Mouse (Mus musculus): Measurements from ENCODE around the gene Dner.

DNA sequence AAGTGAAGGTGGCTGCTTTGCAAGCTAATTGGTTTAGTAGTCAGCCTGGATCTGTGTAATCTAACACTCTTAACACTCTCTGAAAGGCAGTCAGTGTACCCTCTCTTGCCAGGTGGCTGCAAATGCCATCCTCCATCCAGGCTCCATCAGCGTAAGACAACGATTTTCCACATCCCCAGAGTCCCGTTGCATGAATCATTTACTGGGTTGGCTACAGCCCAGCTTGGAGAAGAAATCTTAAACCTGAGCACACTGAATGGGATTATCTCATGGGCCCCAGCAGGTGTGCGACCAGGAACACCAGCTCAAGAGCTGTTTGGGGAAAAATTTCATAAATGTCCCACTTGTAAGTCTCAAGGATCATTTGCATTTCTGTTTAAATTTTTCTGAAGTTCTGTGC is 308.4 kb downstream of the Dner start:
- TF ChIP-seq CTCF (IDR thresholded peaks at IDR 0.05; ENCODE audit: extremely low read depth, insufficient read depth, insufficient read length, insufficient replicate concordance) (no peak), POLR2A (IDR thresholded peaks at IDR 0.05; ENCODE audit: low read depth, low read length) (no peak)

All from spleen, adult 2 months (tissue).